Mouse (Mus musculus) heart, adult 18-20 months (tissue): ENCODE measurements at regions not wholly inside any gene's neighbourhood (a gene's known extent, or its start where the extent isn't known, plus 50 kb on each side); places are given as distances from the start of the nearest gene placed in this dataset.
"Not testable (repeated sequence)": the region's sequence is repeated elsewhere in the genome, so short reads cannot be mapped to it uniquely, and the experiment has no call there.

Experiments used
- DNase-seq, 2 experiments: peaks; one replicate each; pipeline ENCODE4 v3.0.0; 2021 to 2022; ENCODE audit warnings: mixed read lengths in 1 of 2

DNA sequence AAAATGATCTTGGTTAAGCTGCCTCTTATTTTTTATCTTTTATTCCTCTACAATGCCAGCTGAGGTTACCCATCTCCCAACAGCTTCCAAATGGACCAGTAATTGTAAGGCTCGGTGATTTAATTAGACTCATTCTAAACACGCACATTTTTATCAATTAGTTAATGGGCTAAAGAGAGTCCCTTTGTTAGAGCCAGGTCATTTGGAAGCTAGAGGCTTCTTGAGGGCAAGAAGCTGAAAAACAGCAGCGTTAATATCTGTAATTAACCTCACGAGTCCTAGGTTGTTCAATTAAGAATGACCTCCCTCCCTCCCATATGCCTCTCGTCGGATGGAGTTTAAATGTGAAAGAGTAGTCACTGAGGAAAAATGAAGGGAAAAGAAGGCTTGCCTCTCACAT is 66.5 kb downstream of the Otx2 start:
- DNase-seq, result no peak

- no peak for DNase-seq
These were observed 70.1 kb downstream of the Otx2 start for GRCm38 (mm10) chr14:48603490-48603889.

DNA sequence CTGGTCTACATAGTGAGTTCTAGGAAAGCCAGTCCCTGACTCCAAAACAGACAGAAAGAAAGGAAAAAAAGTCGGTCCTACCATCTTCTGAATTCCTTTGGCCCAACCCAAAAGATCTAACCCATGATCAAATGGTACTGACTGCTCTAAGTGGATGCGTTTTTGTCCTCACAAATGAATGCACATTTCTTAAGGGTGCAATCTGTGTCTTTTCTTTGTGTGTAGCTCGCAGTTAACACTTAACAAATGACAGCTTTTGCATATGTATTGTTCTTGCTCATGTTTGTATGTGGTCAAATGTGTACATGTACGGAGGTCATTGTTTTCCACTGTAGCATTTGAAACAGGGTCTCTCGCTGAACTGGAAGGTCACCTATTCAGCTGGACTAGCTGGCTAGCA is 79.3 kb downstream of the Otx2 start:
- DNase-seq, result no peak

GRCm38 (mm10) chr14:48593363-48593762 is 80.3 kb downstream of the Otx2 start:
- DNase-seq, result no peak

DNA sequence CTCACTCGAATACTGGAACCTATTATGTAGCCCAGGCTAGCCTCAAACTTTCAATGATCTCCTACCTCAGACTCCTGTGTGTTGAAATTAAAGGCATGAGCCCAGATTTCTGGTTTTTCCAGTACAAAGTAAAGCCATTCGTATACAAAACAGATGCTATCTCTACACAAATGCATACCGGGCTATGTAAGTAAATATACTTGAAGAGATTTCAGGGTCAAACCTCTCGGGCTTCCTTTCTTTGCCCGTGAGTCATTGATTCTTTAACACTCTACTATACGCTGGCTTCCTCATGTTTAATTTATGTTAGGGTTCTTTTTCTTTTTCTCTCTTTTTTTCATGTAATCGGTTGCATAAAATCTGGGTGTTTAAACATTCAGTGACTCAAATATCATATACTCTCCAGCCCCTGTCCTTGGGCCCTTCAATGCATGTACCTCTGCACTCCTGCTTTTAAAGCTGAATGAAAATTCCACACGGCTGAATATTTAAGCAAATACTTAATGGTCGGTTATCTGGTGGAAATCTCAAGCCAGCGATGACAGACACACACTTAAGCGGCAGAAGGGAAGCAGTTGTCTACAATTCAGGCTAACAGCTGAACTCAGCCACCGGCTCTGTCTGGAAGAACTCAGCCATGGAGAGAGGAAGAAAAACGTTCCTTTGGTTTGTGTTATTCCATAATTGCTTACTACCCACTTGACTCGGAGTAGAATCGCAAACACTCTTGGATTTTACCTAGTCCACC is 82.0 kb downstream of the Otx2 start:
- DNase-seq, result no peak

- DNase-seq, result peak in 1 of 2 experiments; percentile 11
These were observed 83.2 kb downstream of the Otx2 start for GRCm38 (mm10) chr14:48590426-48590825.

- peak; percentile 23 to 39 for DNase-seq
These were observed 83.8 kb downstream of the Otx2 start for GRCm38 (mm10) chr14:48589702-48590325.

- no peak for DNase-seq
These were observed 87.8 kb downstream of the Otx2 start for GRCm38 (mm10) chr14:48585820-48586219.

DNA sequence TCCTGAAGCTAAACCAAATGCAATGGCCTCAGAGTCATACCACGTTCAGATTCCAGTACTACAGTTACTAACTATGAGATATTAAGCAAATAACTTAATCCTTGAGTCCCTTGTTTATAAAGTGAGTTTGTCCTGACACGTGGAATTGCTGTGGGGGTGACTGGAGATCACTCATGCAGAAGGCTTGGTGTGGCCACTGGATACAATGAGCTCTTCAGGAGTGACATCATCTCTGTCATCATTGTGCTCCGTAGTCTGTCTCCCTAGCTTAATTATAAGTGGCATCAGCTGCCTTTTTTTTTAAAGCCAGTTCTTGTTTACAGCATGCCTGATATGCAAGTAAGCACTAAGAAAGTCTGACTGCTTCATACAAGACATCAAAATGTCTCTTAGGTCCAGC is 89.0 kb downstream of the Otx2 start:
- no peak for DNase-seq

DNA sequence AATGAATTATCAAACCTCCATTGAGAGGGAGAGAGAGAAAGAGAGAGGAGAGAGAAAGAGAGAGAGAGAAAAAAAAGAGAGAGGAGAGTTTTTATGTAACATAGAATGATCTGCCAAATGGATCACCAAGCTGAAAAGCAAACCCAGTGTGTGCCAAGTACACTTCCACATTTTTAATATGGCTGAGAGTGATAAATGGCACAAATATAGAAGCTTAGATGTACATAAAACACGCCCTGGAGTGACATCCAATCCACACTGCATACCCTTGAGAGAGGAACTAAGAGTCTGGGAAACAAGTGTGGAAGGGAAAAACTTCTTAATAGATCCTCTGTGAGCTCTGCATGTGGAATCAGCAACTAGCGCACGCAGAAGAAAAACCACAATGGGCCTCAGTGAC is 90.1 kb downstream of the Otx2 start:
- no peak for DNase-seq

DNA sequence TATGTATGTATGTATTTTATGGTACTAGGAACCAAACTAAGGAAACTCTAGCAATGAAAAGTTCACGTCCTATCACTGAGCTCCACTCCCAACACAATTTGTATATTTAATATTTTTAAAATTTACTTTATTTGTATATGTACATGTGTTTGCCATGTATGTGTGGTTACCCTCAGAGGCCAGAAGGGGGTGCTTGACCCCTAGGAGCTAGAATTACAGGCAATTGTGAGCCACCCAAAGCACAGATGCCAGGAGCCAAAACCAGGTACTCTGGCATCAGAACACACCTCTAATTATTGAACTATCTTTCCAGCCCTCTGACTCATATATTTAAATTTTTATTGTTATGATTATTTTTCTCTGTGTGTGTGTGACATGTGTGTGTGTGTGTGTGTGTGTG is 91.5 kb downstream of the Otx2 start:
- DNase-seq, result no peak

- DNase-seq, result not testable (repeated sequence)
These were observed 92.3 kb downstream of the Otx2 start for GRCm38 (mm10) chr14:48581308-48581707.

DNA sequence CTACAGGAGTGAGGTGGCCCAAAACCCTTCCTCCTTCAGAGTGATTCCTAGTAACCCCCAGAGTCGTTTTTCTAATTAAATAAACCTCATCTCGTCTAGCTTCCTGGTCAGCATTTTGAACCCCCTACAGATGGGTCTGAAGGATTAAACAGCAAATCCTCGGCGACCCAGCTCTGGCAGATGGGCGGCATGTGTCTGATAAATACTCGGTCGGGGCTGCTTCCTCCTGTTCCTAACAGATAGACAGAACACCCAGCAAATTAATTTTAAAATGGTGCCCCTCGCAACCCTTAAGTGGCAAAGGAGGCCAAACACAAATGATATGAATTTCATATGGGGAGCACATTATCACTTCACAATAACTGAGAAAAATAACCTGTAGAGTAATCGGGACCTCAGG is 93.2 kb downstream of the Otx2 start:
- no peak for DNase-seq

- peak in 1 of 2 experiments; percentile 4 for DNase-seq
These were observed 93.6 kb downstream of the Otx2 start for GRCm38 (mm10) chr14:48579985-48580384.
